Mouse (Mus musculus) intestine, embryonic 16.5 days (tissue): ENCODE results near the gene Mocs2. TPM values are rescaled to one million over a fixed set of nuclear protein-coding genes. Genes with fewer than 3 reads are reported as not detected.

Source experiments
- ATAC-seq: fragments of 200-750 bp; cut with Nextera tagmentation; 2 replicates; pipeline ENCODE4 v1.8.0; 2017; ENCODE audit warnings: moderate TSS enrichment, moderate library complexity
- H3K27ac ChIP-seq: fragments of 300-500 bp; sonication (generic); 2 replicates; pipeline ENCODE4 v1.5.1; 2014; ENCODE audit warnings: mild to moderate bottlenecking, low read length
- H3K27me3 ChIP-seq: fragments of 300-500 bp; sonication (generic); replicated peaks from 2 replicates; pipeline ENCODE4 v1.6.1; 2014; ENCODE audit warnings: low read length, control low read depth, mixed read lengths; ENCODE audit not compliant: control insufficient read depth, insufficient read depth
- H3K36me3 ChIP-seq: fragments of 300-500 bp; sonication (generic); 2 replicates; pipeline ENCODE4 v1.6.1; 2014; ENCODE audit warnings: low read length, control low read depth; ENCODE audit not compliant: control insufficient read depth, insufficient read depth
- H3K4me1 ChIP-seq: fragments of 300-500 bp; sonication (generic); 2 replicates; pipeline ENCODE4 v1.6.1; 2014; ENCODE audit warnings: low read length, control low read depth, mixed read lengths; ENCODE audit not compliant: control insufficient read depth, insufficient read depth
- H3K4me2 ChIP-seq: fragments of 300-500 bp; sonication (generic); 2 replicates; pipeline ENCODE4 v1.6.1; 2014; ENCODE audit warnings: low read depth, low read length, control low read depth
- H3K4me3 ChIP-seq: fragments of 300-500 bp; sonication (generic); 2 replicates; pipeline ENCODE4 v1.5.1; 2014; ENCODE audit warnings: mild to moderate bottlenecking, low read length
- H3K9ac ChIP-seq: fragments of 300-500 bp; sonication (generic); 2 replicates; pipeline ENCODE4 v1.6.1; 2014; ENCODE audit warnings: low read depth, low read length
- H3K9me3 ChIP-seq: fragments of 300-500 bp; sonication (generic); 2 replicates; pipeline ENCODE4 v1.6.1; 2016; ENCODE audit warnings: low read length, control low read depth; ENCODE audit not compliant: control insufficient read depth
- WGBS: fragments of 180-500 bp; shearing (Covaris S2); extraction: QIAGEN DNeasy Blood & Tissue Kit; methylation state at CpG from one replicate; pipeline ENCODE4 v1.1.7; 2014; 5-methylcytosine and 5-hydroxymethylcytosine counted together
- polyA plus RNA-seq: library from polyadenylated mRNA; unstranded; fragments of >200 nt; fragmentation: Nextera tagmentation; extraction: Ambion mirVana; gene quantifications from 2 replicates; pipeline ENCODE4 v1.2.1, GENCODE M21; 2015

Gene Mocs2
- polyA plus RNA-seq, 1 experiment from 2014 or later: 111 TPM

GRCm38 (mm10) chr13:114845804-114846203 is 27.8 kb downstream of the Mocs2 start:
- no peaks in the 10 kb centered on the region for H3K4me1 ChIP-seq
- H3K27me3 ChIP-seq: no peaks in the 10 kb centered on the region
- H3K4me2 ChIP-seq: no peak overlapping the region
- H3K4me3 ChIP-seq: no peak overlapping the region
- H3K27ac ChIP-seq: no peak overlapping the region
- 86% methylated on average over 6 of the region's 6 CpGs for WGBS
- ATAC-seq: no peak
- no peaks in the 10 kb centered on the region for H3K9me3 ChIP-seq
- no peak overlapping the region for H3K9ac ChIP-seq
- no peaks in the 10 kb centered on the region for H3K36me3 ChIP-seq

DNA sequence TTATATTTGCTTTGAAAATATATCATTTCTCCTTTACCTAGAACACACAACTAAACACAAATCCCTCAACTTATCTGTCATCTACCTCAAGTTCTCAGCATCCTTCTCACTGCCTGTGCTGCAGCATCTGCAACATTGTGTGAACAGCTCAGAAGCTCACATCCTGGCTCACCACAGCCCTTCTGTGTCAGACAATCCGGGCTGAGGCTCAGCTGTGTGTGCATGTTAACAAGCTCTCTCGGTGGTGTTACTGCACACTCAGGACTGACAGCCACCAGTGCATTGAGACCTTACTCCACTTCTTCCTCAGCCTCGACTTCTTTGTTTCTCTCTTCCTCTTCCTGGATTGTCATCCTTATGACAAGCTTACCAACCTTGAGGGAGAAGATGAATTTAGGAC is 30.9 kb downstream of the Mocs2 start:
- Histone ChIP-seq H3K27me3 (no peaks in the 10 kb centered on the region), H3K9ac (no peak overlapping the region), H3K27ac (no peak overlapping the region), H3K4me2 (no peak overlapping the region), H3K36me3 (no peaks in the 10 kb centered on the region), H3K4me1 (no peaks in the 10 kb centered on the region), H3K4me3 (no peak overlapping the region), H3K9me3 (no peaks in the 10 kb centered on the region)
- no peak for ATAC-seq
- WGBS: 75% methylated on average over 3 of the region's 3 CpGs

- Histone ChIP-seq H3K4me3 (no peak overlapping the region), H3K4me1 (no peaks in the 10 kb centered on the region), H3K9me3 (no peaks in the 10 kb centered on the region), H3K27me3 (no peaks in the 10 kb centered on the region), H3K4me2 (no peak overlapping the region), H3K27ac (peak overlapping the region; percentile 62), H3K36me3 (no peaks in the 10 kb centered on the region), H3K9ac (no peak overlapping the region)
- 50% methylated on average over 6 of the region's 6 CpGs for WGBS
- peak; percentile 93 for ATAC-seq
Observed at GRCm38 (mm10) chr13:114852264-114853111, 34.5 kb downstream of the Mocs2 start.

DNA sequence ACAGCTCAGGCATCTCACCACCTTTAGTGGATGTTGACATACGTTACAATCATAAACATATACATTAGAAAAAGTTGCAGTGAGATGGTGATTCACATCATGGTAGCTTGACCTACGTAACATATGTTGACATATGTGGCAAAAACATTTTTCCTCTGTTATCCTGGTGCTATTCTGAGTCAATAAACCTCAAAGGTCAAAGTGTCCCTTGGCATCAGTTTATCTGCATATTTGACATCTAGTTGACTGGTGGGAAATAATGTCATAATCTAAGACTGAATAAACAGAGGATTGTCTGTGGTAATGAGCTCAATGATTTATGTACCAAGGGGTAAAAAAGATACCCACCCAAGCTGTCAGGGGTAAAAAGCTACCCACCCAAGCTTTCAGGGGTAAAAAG is 35.1 kb downstream of the Mocs2 start:
- no peak for ATAC-seq
- Histone ChIP-seq H3K36me3 (no peaks in the 10 kb centered on the region), H3K4me2 (no peak overlapping the region), H3K9ac (no peak overlapping the region), H3K4me1 (no peaks in the 10 kb centered on the region), H3K4me3 (no peak overlapping the region), H3K27me3 (no peaks in the 10 kb centered on the region), H3K27ac (0 out of 2 replicates have a peak overlapping the region, but pooled peaks have one; percentile 29), H3K9me3 (no peaks in the 10 kb centered on the region)
- 82% methylated on average over 2 of the region's 2 CpGs for whole genome bisulfite sequencing

GRCm38 (mm10) chr13:114854023-114854422 is 36.0 kb downstream of the Mocs2 start:
- Histone ChIP-seq H3K9ac (no peak overlapping the region), H3K4me2 (no peak overlapping the region), H3K4me3 (no peak overlapping the region), H3K4me1 (no peaks in the 10 kb centered on the region), H3K9me3 (no peaks in the 10 kb centered on the region), H3K27ac (no peak overlapping the region), H3K27me3 (no peaks in the 10 kb centered on the region), H3K36me3 (no peaks in the 10 kb centered on the region)
- 92% methylated on average over 6 of the region's 6 CpGs for WGBS
- ATAC-seq: no peak

DNA sequence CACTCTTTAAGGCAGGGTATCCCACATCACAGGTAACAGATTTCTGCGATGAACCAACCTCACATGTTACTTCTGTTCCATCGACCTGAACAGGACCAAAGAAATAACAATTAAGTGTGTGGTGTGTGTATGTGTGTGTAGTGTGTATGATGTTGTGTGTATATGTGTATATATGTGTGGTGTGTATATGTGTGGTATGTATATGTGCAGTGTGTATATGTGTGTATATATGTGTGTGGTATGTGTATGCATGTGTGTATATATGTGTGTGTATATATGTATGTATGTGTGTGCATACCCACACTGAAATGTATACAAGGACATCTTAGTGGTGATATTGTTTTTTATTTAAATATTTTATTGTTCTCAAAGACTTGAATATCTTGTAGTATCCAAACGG is 36.4 kb downstream of the Mocs2 start:
- no peaks in the 10 kb centered on the region for H3K9me3 ChIP-seq
- no peaks in the 10 kb centered on the region for H3K4me1 ChIP-seq
- H3K4me2 ChIP-seq: no peak overlapping the region
- 92% methylated on average over 3 of the region's 3 CpGs for WGBS
- no peak overlapping the region for H3K4me3 ChIP-seq
- H3K36me3 ChIP-seq: no peaks in the 10 kb centered on the region
- no peak overlapping the region for H3K9ac ChIP-seq
- no peak for ATAC-seq
- no peaks in the 10 kb centered on the region for H3K27me3 ChIP-seq
- no peak overlapping the region for H3K27ac ChIP-seq

GRCm38 (mm10) chr13:114855573-114856268 is 37.7 kb downstream of the Mocs2 start:
- no peak overlapping the region for H3K9ac ChIP-seq
- no peak overlapping the region for H3K4me2 ChIP-seq
- H3K27ac ChIP-seq: no peak overlapping the region
- no peaks in the 10 kb centered on the region for H3K4me1 ChIP-seq
- H3K4me3 ChIP-seq: no peak overlapping the region
- no peaks in the 10 kb centered on the region for H3K27me3 ChIP-seq
- no peaks in the 10 kb centered on the region for H3K36me3 ChIP-seq
- no peaks in the 10 kb centered on the region for H3K9me3 ChIP-seq
- ATAC-seq: no peak
- 31% methylated on average over 15 of the region's 15 CpGs for WGBS

- Histone ChIP-seq H3K4me3 (no peak overlapping the region), H3K9me3 (no peaks in the 10 kb centered on the region), H3K4me1 (no peaks in the 10 kb centered on the region), H3K36me3 (no peaks in the 10 kb centered on the region), H3K27me3 (no peaks in the 10 kb centered on the region), H3K27ac (no peak overlapping the region), H3K4me2 (no peak overlapping the region), H3K9ac (no peak overlapping the region)
- WGBS: 34% methylated on average over 7 of the region's 7 CpGs
- ATAC-seq: no peak
Observed at GRCm38 (mm10) chr13:114856269-114856627, 38.2 kb downstream of the Mocs2 start.

- Histone ChIP-seq H3K27me3 (no peaks in the 10 kb centered on the region), H3K9me3 (no peaks in the 10 kb centered on the region), H3K4me3 (no peak overlapping the region), H3K36me3 (no peaks in the 10 kb centered on the region), H3K4me2 (no peak overlapping the region), H3K4me1 (no peaks in the 10 kb centered on the region), H3K9ac (no peak overlapping the region), H3K27ac (no peak overlapping the region)
- WGBS: 73% methylated on average over 4 of the region's 4 CpGs
- ATAC-seq: peak; percentile 43; the same call in 1 of the 2 replicates
Observed at GRCm38 (mm10) chr13:114857525-114857924, 39.5 kb downstream of the Mocs2 start.
